Mouse (Mus musculus) liver, postnatal 0 days (tissue): ENCODE measurements at regions not wholly inside any gene's neighbourhood (a gene's known extent, or its start where the extent isn't known, plus 50 kb on each side); places are given as distances from the start of the nearest gene placed in this dataset.

Experiments
- CTCF ChIP-seq: sonication (generic); IDR thresholded peaks from 2 replicates; pipeline ENCODE4 v1.5.1; 2016; ENCODE audit warnings: antibody characterized with exemption, low read depth
- EP300 ChIP-seq: IDR thresholded peaks from 2 replicates; pipeline ENCODE4 v1.6.1; 2016; ENCODE audit warnings: antibody characterized with exemption, low read depth, mild to moderate bottlenecking

- no peak for TF ChIP-seq CTCF
- TF ChIP-seq EP300 = no peak
These were observed 150.0 kb upstream of the Galnt5 start for GRCm38 (mm10) chr2:57847707-57848106.
